Mouse (Mus musculus) liver, adult 2 months (tissue): ENCODE results near the gene March7.

Source experiments
- CTCF ChIP-seq: fragments of 200-500 bp; IDR thresholded peaks from 2 replicates; pipeline ENCODE4 v1.5.1; 2011; ENCODE audit warnings: low read depth, low read length, control low read depth
- POLR2A ChIP-seq: fragments of 200-500 bp; IDR thresholded peaks from 2 replicates; pipeline ENCODE4 v1.6.1; 2011; ENCODE audit warnings: low read length, control low read depth; ENCODE audit not compliant: insufficient read depth; ENCODE audit errors: extremely low read depth

GRCm38 (mm10) chr2:60163744-60164143 lies 45.9 kb upstream of the March7 start:
- TF ChIP-seq POLR2A (no peak), CTCF (no peak)
